Mouse (Mus musculus) cerebellum, adult 2 months (tissue): Measurements from ENCODE around the gene Car5a.

Source experiments
- CTCF ChIP-seq: fragments of 200-500 bp; IDR thresholded peaks from 2 replicates; pipeline ENCODE4 v1.5.1; 2011; ENCODE audit warnings: low read depth, mild to moderate bottlenecking, control low read depth, low read length, moderate library complexity, borderline replicate concordance; ENCODE audit not compliant: insufficient read depth
- POLR2A ChIP-seq: fragments of 200-500 bp; IDR thresholded peaks from 2 replicates; pipeline ENCODE4 v1.6.1; 2011; ENCODE audit warnings: low read length, control low read depth, borderline replicate concordance; ENCODE audit not compliant: insufficient read depth

- no peak for TF ChIP-seq CTCF
- TF ChIP-seq POLR2A, result no peak
Measured at GRCm38 (mm10) chr8:121981520-121981895, 36.8 kb upstream of the Car5a start.
